Mouse (Mus musculus) right cerebral cortex, postnatal 36 days (tissue): ENCODE data around the gene Cd44.

Source experiments
- DNase-seq, 2 experiments: peaks; one replicate each; pipeline ENCODE4 v3.0.0; 2022; ENCODE audit warnings: low spot score in 2 of 2, mixed read lengths in 1 of 2

Gene Cd44

DNA sequence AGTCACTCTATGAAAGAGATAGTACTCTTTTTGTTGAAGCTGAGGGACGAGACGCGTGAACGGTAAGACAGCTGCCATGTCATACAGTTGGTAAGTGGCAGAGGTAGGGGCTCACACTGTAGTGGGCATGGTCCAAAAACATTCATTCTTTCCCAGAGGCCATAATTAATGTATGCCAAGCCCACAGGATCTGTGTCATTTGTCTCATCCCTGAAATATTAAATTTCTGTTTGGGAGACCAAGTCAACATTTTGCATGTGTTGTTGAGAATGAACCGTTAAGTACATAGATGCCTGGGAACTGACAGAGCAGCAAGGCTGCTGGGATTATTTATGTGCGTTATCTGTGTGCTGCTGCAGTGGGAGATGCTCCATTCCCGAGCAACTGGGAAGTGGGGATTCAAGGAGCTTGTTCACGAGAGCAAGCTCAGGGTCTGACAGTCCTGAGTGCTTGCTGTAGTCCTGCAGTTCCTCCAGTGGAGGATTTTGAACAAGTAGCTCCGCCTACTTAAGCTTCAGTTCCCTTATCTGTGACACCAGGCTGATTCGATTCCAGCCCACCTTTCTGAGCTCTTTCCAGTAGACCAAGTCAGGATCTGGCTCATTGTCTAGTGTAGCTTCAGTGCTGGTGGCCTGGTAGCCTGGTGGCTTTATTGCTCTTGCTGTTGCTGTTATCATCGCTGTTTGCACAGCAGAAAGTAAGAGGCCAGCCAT, 12.5 kb upstream of the Cd44 start:
- DNase-seq, result no peak

DNA sequence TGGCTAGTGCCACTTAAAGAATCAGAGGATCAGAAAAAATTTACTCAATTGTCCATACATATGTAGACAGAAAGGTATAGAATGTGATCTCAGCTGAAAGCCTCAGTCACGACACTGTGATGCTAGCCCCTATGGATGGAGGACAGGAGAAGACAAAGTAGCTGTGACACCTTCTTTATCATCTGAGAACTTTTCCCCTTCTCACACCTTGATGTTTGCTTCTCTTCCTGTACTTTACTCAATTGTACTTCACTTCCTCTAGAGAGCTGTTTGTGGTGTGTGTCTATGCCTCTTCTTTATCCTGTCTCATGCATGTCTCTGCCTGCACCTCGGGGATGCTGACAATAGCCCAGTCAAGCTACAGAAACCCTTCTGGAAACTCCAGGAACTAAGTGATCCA, 11.5 kb upstream of the Cd44 start:
- DNase-seq, result no peak

DNA sequence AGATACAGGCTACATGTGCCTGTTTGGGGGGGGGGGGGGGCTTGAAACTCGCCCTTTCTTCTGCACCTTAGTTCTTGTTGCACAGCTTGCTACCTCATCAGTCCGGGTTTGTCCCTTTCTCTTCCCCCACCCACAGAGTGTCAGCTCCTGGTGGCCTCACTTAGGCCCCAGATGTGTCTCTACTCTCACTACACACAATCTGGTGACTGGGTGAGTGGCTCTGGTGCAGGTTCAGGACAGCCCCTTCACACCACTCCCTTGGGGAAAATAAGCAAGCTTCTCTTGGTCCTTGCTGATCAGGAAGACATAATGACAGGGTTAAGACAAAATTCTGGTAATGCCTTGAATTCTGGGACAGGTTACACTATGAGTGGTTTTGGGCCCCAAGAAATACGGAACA, 11.0 kb upstream of the Cd44 start:
- no peak for DNase-seq

DNA sequence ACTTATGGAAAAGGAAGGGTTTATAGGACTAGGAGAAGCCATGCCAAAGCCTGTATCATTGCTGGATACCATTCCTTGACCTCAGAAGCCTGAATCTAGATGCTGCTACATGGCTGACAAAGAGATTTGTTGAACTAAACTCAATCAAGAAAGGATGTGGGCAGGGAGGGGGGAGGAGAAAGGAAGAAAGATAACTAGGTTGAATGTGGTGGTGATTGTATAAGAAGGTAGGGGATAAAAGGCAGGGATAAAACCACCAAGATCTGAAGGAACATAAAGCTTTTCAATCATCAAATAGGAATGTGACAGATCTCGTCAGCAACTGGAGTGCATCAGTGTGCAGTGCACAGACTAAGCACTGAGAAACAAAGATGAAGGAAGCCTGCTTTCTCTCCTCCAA, 7.9 kb upstream of the Cd44 start:
- no peak for DNase-seq

DNA sequence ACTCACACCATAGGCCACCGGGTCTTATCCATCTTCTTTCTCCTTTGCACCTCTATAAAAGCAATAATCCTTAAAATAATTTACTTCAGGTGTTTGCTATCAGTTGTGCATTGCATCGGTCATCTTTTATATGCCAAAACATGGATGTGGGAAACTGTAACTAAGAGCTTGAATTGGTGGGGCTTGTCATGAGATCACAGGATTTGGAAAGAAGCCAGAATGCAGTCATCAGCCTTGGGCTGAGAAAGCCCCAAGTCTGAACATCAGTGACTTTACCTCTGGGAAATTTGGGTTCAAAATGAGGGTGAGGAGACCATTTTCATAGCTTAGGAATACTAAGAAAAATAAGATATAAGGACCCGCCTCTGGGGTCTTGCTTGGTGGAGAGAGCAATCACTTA, 4.1 kb upstream of the Cd44 start:
- DNase-seq, result no peak

DNA sequence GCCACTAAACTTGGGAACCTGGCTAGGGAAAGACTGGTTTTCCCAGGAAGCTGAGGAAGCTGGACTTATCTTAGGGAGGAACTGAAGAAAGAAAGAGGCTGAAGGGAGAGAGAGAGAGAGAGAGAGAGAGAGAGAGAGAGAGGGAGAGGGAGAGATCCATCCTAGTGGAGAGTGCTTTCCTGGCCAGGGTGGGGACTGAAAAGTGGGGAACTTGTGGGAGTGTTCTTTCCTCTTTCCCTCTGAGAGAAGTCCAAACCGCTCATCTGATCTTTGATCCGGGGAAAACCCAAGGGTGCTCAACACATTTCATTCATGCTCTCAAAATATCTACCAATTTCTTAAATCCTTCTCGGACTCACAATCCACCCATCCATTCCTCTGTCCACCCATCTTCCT, 361 bp upstream of the Cd44 start:
- no peak for DNase-seq

DNA sequence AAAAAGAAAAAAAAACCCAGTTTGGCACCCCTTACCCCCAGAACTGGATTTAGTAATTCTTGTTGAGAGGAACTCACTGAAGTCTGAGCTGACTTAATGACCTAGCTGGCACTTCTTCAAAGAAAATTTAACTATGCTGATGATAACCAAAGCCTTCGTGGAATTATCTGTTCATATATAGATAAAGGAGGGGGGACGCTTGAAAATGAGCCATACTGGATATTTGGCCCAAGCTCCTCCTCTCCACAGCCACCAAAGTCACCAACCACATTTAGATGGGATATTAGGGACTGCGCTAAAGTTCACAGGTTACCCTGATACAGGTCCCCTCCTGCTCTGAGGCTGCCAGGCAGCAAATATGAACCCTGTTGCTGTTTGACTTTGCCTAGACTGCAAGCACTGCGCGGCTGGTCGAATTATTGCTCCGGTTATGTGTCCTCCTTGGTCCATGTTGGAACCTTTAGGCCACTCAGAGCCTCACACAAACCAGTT, 1.2 kb downstream of the Cd44 start:
- no peak for DNase-seq

DNA sequence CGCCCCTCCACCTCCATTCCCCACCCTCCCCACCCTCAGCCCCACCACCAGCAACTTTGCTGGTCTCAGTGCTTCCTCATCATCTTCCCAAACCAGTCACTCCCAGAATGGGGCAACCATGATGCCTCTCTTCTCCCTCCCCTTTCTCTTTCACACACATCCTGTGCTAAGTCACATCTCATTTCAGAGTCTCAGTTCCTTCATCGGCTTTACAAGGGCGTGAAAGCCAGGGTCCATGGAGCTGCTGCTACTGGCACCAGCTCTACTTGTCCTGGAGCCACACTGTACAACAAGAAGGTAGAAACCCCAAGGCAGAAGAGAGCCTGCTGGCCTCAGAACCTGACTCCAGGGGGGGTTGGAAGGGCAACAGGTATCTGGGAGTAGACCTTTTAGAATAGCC, 2.2 kb downstream of the Cd44 start:
- no peak for DNase-seq

DNA sequence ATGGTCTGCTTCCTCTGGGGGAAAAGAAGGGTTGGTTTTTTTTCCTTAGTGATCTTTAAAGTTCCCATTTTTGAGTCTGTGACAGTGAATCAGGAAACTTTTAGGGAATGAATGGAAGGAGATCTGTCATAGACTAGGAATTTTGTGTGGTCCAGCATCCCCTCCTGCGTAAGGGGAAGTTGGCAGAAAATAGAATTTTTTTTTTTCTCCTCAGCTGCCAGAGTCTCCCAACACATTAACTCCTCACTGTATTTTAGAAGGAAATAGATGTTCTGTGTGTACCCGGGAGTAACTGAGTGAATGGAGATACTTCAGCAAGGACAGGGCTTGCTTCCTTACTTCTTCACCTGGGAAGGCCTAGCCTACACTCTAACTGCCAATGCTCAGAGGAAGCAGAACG, 2.9 kb downstream of the Cd44 start:
- no peak for DNase-seq

DNA sequence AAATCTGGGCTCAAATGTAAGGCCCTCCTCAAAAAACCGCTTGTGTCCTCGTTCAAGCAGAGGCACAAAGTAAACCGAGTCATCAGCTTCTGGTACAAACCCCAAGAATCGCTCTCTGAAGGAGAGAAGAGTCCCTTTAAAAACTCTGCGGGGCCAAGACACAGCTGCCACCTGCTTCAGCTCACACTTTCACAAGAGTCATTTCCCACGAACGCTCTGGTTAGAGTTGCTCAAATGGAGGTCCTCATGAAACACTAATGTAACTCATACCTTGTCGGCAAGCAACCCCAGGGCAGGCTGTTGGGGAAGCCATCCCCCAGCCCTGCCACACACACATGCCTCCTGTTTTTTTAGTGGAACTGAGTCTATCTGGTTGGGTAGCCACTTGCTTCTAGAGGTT, 5.3 kb downstream of the Cd44 start:
- DNase-seq, result no peak

DNA sequence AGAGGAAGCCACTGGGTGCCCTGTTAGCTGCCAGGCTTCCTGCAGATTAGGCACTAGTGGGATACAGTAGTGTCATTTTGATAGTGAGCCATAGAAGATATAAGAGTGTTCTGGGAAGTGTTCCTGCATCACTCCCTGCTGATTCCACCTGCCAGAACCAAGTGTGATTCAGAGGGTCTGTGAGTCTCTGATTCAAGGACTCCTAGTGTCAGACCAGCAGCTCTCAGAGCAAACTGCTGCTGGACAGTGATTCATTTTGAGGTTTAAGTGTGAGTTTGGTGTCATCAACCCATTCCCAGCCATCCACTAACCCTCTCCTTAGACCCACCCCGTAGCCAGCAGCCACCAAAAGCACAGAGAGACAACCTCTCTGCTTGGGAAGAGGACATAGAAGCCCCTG, 6.3 kb downstream of the Cd44 start:
- DNase-seq, result no peak

DNA sequence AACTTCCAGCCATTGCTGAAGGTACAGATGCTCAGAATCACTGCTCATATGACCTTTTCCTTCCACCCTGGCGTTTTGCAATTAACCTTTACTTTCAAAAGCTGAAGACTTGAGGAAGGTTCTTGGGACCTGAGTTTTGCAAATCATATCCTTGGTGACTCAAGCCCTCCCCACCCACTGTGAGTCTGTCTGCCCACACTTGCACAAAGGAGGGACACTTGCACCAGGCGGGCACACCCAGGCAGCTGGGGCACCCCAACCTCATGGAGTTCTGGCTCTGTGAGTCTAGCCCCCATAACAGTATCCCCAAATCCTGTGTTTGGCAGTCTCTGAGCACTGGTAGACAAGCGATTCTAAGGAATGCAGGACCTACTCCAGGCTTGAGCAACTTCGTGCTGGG, 6.7 kb downstream of the Cd44 start:
- no peak for DNase-seq

DNA sequence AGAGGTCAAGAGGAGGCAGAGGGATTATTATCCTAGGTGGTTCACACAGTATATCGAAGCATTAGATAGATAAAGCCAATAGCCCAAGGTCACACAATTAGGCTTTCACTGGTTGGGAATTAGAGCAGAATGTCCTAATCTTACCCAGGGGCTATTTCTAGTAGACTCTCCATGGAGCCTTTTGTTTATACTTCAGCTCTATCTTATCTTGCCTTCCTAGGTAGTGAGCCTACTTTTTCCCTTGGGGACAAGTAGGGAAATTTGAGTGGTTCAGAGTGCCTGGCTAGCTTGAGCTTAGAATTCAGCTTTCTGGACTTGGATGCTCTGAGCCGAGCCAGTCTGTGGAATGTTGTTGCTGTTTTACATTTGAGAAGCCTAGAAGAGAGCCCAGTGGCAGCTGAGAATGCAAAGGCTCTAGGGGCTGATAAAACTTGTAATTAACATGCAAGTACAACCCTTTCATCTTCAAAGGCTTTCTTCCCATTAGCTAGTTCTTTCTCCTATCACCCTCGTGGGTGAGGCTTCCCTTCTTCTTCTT, 12.7 kb downstream of the Cd44 start:
- DNase-seq, result no peak

DNA sequence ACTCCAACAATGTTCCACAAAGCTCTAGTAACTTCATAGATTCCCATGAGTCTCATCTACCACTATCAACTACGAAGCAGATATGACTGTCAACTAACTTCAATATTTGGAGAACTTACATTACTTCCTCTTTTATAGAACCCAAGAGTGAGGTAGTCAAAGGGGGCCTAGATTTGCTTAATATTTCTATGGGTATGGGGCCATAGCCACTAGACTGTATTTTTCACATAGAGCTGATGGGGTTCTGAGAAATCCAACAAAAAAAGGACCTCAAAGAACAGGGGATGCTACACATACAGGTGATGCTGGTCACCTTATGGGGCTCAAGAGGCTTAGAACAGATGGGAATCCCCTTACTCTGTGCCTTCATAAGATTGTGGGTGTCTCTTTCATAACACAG, 14.3 kb downstream of the Cd44 start:
- DNase-seq, result no peak

DNA sequence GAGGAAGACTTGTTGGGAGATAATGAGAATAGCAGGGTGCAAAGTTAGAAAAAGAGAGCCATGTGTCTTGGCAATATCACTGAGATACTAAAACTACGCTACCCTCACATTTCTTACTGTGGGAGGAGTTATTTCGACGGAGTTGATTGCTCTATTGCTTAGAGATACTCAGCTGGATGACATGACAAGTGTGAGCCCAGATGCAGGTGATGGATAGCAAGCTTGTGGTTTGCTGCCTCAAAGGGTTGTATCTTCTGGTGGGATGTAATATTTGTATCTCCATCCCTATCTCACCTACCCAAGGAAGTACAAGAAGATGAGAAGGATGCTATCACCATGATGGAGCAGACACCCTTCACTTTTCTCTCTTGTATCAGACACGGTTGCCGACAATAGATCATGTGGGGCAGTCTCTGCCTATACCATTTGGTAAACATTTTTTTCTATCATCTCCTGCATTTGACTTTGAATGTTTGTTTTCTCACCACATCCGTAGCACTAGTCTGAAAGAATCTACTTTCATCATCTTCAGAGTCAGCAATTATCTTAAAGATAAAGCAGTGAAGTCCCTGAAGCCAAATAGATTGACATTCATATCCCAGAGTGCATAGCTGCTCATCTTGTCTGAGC, 15.0 kb downstream of the Cd44 start:
- no peak for DNase-seq

DNA sequence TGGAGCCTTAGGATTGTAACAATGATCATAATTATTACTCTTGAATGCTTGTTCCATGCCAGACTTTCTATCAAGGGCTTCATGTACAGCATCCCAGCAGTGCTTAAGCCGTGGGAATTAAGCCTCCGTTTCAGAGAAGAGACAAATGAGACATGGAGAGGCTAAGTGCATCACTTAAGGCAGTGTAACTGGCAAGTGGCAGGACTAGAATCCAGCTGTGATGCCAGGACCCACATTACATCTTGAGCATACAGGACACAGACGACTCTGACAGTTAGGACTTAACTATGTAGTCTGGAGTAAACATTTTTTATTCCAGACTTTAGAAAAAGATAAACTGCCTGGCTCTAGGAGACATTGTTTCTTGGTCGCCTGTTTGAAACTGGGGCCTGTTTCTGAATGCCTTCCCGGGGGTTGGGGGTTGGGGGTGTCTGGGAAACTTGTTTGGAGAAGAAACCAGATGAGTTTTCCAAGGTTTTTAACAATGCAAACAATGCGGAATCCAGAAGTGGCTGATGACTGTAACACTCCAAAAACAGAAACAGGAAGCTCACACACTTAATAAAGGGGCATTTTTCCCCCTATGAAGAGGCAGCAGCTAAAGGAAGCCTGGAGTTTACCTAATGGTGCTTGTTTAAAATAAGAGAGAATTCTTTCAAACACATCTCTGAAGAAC, 18.7 kb downstream of the Cd44 start:
- no peak for DNase-seq

DNA sequence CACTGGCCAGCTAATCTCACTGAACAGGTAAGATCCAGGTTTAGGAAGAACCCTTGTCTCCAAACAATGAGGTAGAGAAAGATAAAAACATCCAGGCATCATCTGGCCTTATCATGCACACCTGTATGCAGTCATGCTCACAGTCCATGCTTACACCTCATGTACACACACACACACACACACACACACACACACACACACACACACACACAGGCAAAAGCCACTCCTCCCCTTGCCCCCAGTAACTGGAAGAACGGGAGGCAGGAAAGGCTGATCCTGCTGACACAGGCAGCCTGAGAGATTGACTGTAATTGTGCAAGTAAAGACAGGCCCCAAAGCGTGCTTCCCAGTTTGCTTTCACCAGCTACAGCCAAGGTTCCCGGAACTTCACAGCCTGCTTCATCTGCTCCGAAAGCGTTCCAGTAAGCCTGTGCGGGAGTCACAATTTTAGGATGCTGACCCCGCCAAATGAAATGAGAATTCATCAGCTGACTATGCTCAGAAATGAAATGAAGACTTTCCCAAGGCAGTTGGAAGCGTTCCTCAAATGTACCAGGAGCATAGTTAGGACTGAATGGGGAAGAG, 19.4 kb downstream of the Cd44 start:
- no peak for DNase-seq

DNA sequence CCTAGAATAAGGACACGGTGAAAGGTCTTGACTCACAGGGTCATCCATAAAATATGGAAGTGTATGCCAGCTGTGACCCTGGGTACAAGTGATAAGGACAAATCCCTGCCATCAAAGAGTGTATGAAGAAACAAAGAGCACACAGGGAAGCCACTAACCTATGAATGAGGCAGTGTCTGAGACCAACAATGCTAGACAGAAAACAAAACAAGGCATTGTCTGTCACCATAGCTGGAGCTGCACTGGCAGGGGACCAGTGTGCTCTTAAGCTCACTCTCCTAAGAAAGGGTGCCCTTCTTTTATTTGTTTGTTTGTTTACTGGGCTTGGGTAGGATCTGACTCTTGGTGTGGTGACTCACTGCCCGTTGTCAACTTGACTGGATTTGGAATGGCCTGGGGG, 23.0 kb downstream of the Cd44 start:
- DNase-seq, result no peak

DNA sequence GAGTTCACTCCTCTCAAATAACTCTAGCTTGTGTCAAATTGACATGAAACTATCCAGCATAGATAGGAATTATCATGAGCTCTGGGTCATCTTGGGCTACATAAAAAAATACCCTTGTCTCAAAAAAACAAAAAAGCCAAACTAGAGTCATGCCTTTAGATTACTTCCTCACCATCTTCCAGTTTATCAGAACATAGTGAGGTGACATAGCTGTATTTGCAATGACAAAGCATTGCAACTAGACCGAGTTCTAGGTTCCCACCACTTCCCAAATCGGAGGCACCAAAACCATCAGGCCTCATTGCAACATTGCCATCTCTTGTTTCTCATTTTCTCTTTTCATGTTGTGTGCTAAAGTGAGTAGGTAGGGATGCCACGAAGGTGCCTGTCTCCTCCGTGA, 24.0 kb downstream of the Cd44 start:
- DNase-seq, result no peak

DNA sequence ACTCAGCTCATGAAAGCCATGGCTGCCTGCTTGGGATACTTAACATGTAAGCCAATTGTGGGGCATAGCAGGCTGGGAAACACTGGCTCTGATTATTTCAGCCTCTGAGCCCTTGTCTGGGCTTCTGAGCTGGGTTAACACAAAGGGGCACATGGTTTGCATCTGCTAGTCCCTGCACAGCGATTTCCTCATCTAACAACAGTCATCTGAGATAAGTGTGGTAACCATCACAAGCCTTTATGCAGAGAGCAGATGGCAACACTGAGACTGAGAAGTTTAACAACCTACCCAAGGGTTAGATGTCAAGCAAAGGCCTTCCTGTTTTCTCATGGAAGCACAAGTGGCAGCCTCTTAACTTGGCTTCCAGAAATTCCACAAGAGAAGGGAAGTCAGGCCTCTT, 25.3 kb downstream of the Cd44 start:
- no peak for DNase-seq

DNA sequence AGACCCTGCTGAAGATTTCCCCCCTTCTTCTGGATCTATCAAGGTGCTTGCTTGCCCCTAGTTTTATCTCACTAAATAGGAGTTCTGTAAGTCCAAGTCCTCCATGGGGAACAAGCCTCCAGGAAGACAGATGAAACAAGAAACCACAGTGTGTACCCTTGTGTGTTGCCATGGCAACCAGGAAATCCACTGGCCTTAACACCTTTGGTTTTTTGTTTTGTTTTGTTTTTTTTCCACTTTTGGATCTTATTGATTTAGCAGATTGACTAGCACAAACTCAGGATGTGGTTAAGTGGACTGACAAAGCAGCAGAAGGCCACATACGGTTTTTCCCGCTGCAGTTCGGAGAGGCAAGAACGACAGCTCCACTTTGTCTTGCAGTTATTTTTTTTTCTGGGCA, 27.6 kb downstream of the Cd44 start:
- no peak for DNase-seq

DNA sequence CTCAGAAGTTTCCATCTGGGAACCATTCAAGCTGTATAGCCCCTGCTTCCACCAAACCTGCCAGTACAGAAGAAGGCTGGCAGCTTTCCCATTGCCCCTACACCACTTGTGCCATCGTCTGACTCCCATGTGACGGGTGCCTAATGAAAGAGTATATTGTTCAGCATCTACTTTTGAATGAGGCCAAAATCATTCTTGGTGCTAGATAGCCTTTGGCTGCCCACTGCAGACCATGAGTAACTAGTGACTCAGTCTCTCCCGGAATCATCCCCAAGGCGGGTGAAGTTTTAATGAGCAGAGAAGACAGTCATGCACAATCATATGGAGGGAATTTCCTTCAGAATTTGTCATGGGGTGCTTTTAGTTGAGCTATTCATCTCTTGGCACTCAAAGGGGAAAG, 28.3 kb downstream of the Cd44 start:
- no peak for DNase-seq

DNA sequence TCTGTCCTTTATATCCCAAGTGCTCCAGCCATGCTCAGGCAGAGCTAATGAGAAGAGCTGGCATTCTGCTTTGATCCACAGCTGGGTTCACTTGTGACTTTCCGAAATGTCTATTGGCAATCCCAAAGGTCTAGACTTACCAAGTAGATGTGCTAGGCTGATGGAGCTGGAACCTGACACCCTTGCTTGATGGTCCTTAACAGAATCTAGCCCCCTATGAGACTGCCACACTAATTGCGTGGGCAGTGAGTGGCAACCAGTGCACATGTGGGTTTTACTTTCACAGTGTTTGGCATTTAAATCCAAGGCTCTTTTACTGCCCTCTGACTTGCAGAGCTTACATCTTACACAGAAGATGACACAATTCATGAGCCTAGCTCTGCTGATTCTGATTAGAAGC, 29.0 kb downstream of the Cd44 start:
- no peak for DNase-seq
